Mouse (Mus musculus) heart, adult 2 months (tissue): ENCODE measurements at regions not wholly inside any gene's neighbourhood (a gene's known extent, or its start where the extent isn't known, plus 50 kb on each side); places are given as distances from the start of the nearest gene placed in this dataset.

Experiments
- CTCF ChIP-seq: fragments of 200-600 bp; IDR thresholded peaks from 2 replicates; pipeline ENCODE4 v1.8.1; 2022; ENCODE audit warnings: antibody characterized with exemption, mild to moderate bottlenecking, moderate library complexity
- EP300 ChIP-seq: fragments of 200-500 bp; IDR thresholded peaks from 2 replicates; pipeline ENCODE4 v1.6.1; 2011; ENCODE audit warnings: low read depth, low read length, control low read depth; ENCODE audit not compliant: insufficient read depth
- POLR2A ChIP-seq: fragments of 200-500 bp; IDR thresholded peaks from 2 replicates; pipeline ENCODE4 v1.6.1; 2011; ENCODE audit warnings: mild to moderate bottlenecking, low read depth, low read length, control low read depth; ENCODE audit not compliant: insufficient read depth

GRCm38 (mm10) chr1:50646931-50647674 is 253.3 kb upstream of the Tmeff2 start:
- TF ChIP-seq POLR2A (no peak), CTCF (no peak), EP300 (no peak)
